Mouse (Mus musculus): ENCODE measurements around the gene Scml4. TPM values are rescaled to one million over a fixed set of nuclear protein-coding genes. Genes with fewer than 3 reads are reported as not detected.

Scml4 gene
- polyA plus RNA-seq, 1 experiment from 2014 or later = 9.3 TPM

- H3K9ac ChIP-seq = no peak overlapping the region
- no peaks in the 10 kb centered on the region for H3K4me1 ChIP-seq (replicated peaks; ENCODE audit: control insufficient read depth, insufficient read depth, low read length)
- H3K9me3 ChIP-seq (ENCODE audit: control insufficient read depth, low read length) = no peaks in the 10 kb centered on the region; the same call in 1 of the 2 replicates
- DNase-seq (ENCODE audit: low spot score) (no peak), ATAC-seq (ENCODE audit: low FRiP score) (no peak)
- H3K27ac ChIP-seq = no peak overlapping the region
- H3K4me2 ChIP-seq (replicated peaks) = no peak overlapping the region
- peaks cover 10% of the 10 kb centered on the region for H3K36me3 ChIP-seq (replicated peaks; ENCODE audit: control insufficient read depth, insufficient read depth)
- no peaks in the 10 kb centered on the region for H3K27me3 ChIP-seq (ENCODE audit: control insufficient read depth, insufficient read depth, low read length)
- H3K4me3 ChIP-seq (replicated peaks; ENCODE audit: low read length) = no peak overlapping the region
- WGBS = 96% methylated on average over 11 of the region's 11 CpGs
These were observed 20.1 kb upstream of the Scml4 start for GRCm38 (mm10) chr10:42840036-42840435.

DNA sequence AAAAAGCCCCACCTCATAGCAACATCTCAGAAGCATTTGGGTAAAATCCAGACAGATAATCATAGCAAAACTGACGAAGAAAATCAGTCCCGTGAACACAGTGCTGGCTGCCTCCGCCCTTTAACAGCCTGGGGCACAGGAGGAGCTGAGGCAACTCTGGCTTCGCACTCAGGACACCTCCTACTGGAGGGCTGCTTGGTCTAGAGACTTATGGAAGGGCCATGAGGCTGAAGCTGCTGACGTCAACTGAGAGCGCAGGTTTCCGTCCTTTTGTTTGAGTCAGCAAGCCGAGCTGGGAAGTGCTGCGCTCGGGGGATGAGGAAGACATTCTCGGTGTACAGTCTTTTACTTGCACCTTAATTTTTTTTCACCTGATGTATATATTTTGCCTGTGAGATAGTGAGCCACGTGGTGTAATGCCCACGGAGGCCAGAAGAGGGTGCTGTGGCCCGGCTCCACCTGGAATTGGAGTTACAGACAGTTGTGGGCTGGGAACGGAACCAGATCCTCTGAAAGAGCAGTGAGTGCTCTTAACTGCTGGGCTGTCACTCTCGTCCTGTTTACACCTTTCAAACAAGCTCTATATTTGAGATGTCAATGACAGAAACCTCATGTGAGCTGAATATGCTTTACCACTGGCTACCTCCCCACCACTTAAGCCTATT lies 18.5 kb upstream of the Scml4 start:
- Histone ChIP-seq H3K4me1 (replicated peaks; ENCODE audit: control insufficient read depth, insufficient read depth, low read length) (no peaks in the 10 kb centered on the region), H3K36me3 (replicated peaks; ENCODE audit: control insufficient read depth, insufficient read depth) (peaks cover 10% of the 10 kb centered on the region), H3K4me3 (replicated peaks; ENCODE audit: low read length) (no peak overlapping the region), H3K27ac (no peak overlapping the region), H3K4me2 (replicated peaks) (no peak overlapping the region), H3K27me3 (ENCODE audit: control insufficient read depth, insufficient read depth, low read length) (no peaks in the 10 kb centered on the region), H3K9me3 (ENCODE audit: control insufficient read depth, low read length) (no peaks in the 10 kb centered on the region; the same call in 1 of the 2 replicates), H3K9ac (no peak overlapping the region)
- WGBS = 69% methylated on average over 16 of the region's 16 CpGs
- no peak for ATAC-seq (ENCODE audit: low FRiP score)
- no peak for DNase-seq (ENCODE audit: low spot score)

GRCm38 (mm10) chr10:42842358-42842757 lies 17.8 kb upstream of the Scml4 start:
- Histone ChIP-seq H3K9me3 (ENCODE audit: control insufficient read depth, low read length) (no peaks in the 10 kb centered on the region; the same call in 1 of the 2 replicates), H3K4me3 (replicated peaks; ENCODE audit: low read length) (no peak overlapping the region), H3K36me3 (replicated peaks; ENCODE audit: control insufficient read depth, insufficient read depth) (peaks cover 6% of the 10 kb centered on the region), H3K4me1 (replicated peaks; ENCODE audit: control insufficient read depth, insufficient read depth, low read length) (no peaks in the 10 kb centered on the region), H3K4me2 (replicated peaks) (no peak overlapping the region), H3K27me3 (ENCODE audit: control insufficient read depth, insufficient read depth, low read length) (no peaks in the 10 kb centered on the region), H3K9ac (no peak overlapping the region), H3K27ac (no peak overlapping the region)
- DNase-seq (ENCODE audit: low spot score) = peak; percentile 72
- peak; percentile 68; the same call in 1 of the 2 replicates for ATAC-seq (ENCODE audit: low FRiP score)
- 19% methylated on average over 9 of the region's 9 CpGs for WGBS

GRCm38 (mm10) chr10:42843416-42843815 lies 16.8 kb upstream of the Scml4 start:
- 0 out of 2 replicates have a peak, but pooled peaks cover 4% of the 10 kb centered on the region for H3K36me3 ChIP-seq (replicated peaks; ENCODE audit: control insufficient read depth, insufficient read depth)
- H3K27me3 ChIP-seq (ENCODE audit: control insufficient read depth, insufficient read depth, low read length) = no peaks in the 10 kb centered on the region
- ATAC-seq (ENCODE audit: low FRiP score) = no peak
- no peak overlapping the region for H3K4me2 ChIP-seq (replicated peaks)
- H3K9ac ChIP-seq = no peak overlapping the region
- 74% methylated on average over 1 of the region's 1 CpGs for WGBS
- no peak for DNase-seq (ENCODE audit: low spot score)
- no peaks in the 10 kb centered on the region for H3K4me1 ChIP-seq (replicated peaks; ENCODE audit: control insufficient read depth, insufficient read depth, low read length)
- no peak overlapping the region for H3K4me3 ChIP-seq (replicated peaks; ENCODE audit: low read length)
- no peak overlapping the region for H3K27ac ChIP-seq
- H3K9me3 ChIP-seq (ENCODE audit: control insufficient read depth, low read length) = no peaks in the 10 kb centered on the region; the same call in 1 of the 2 replicates

DNA sequence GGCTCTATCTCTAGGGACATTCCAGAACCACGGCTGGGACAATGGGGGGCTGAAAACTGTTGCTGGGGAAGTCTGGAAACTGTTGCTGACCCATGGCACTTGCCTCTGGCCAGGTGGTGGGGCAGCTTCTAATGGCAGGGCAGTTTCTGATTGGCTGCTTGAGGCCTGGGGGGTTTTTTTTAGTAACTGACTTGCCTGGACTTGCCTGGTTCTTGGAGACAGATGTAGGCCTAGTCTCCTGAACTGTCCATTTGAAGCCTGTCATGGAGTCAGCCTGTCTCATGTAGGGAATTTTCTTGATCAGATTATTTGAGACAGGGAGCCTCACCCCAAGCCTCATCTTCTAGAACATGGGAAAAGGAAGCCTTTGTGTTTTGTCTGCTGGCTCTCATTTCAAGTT lies 14.7 kb upstream of the Scml4 start:
- no peak overlapping the region for H3K4me2 ChIP-seq (replicated peaks)
- ATAC-seq (ENCODE audit: low FRiP score) (no peak), DNase-seq (ENCODE audit: low spot score) (no peak)
- H3K4me1 ChIP-seq (replicated peaks; ENCODE audit: control insufficient read depth, insufficient read depth, low read length) = no peaks in the 10 kb centered on the region
- no peak overlapping the region for H3K9ac ChIP-seq
- H3K36me3 ChIP-seq (replicated peaks; ENCODE audit: control insufficient read depth, insufficient read depth) = 0 out of 2 replicates have a peak, but pooled peaks cover under 1% of the 10 kb centered on the region
- H3K27ac ChIP-seq = no peak overlapping the region
- no peaks in the 10 kb centered on the region for H3K27me3 ChIP-seq (ENCODE audit: control insufficient read depth, insufficient read depth, low read length)
- no peak overlapping the region for H3K4me3 ChIP-seq (replicated peaks; ENCODE audit: low read length)
- WGBS = 80% methylated on average over 1 of the region's 1 CpGs
- no peaks in the 10 kb centered on the region for H3K9me3 ChIP-seq (ENCODE audit: control insufficient read depth, low read length)

DNA sequence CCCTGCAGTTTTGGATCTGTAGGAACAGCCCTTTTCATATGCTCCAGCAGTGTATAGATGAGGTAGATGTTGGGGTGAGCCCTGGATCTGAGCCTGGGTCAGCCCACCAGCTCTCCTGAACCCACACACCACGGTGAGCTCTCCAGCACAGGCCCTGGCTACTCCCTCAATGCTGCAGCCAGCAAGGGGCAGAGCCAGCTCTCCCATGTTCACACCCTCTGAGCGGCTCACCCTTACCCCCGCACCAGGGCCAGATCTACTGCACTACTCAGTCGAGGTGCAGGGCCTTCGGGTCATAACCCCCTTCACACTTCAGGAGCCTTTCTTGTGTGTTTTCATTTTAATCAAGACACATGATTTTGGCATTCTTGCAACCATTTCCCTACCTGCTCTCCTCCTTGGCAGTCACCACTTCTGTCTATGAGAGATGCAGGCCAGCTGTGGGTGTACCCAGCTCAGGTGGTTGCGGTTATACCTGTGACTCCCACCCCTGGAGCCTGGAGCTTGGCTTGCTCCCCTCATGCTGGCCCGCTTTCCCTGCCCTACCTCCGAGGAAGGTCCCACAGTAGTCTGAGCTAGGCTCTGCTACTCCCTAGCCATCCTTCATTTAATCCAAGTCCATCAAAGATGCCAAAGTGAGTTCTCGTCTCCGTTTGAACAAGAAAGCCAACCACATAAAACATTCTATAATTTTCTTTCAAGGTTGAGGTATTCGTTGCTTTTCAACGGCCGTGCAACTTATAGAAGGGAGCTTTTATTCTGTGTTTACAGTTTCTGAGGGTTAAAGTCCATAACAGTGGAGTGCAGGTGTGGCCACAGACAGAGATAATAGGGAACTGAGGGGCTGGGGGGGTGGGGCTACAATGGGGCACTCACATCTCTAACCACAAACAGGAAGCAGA lies 11.7 kb upstream of the Scml4 start:
- H3K36me3 ChIP-seq (replicated peaks; ENCODE audit: control insufficient read depth, insufficient read depth) = no peaks in the 10 kb centered on the region
- no peaks in the 10 kb centered on the region for H3K9me3 ChIP-seq (ENCODE audit: control insufficient read depth, low read length)
- no peak overlapping the region for H3K9ac ChIP-seq
- H3K4me2 ChIP-seq (replicated peaks) = no peak overlapping the region
- no peak for DNase-seq (ENCODE audit: low spot score)
- WGBS = 91% methylated on average over 13 of the region's 13 CpGs
- no peak overlapping the region for H3K27ac ChIP-seq
- no peaks in the 10 kb centered on the region for H3K4me1 ChIP-seq (replicated peaks; ENCODE audit: control insufficient read depth, insufficient read depth, low read length)
- ATAC-seq (ENCODE audit: low FRiP score) = no peak; the same call in 1 of the 2 replicates
- H3K27me3 ChIP-seq (ENCODE audit: control insufficient read depth, insufficient read depth, low read length) = no peaks in the 10 kb centered on the region
- H3K4me3 ChIP-seq (replicated peaks; ENCODE audit: low read length) = no peak overlapping the region

- ATAC-seq (ENCODE audit: low FRiP score) (no peak), DNase-seq (ENCODE audit: low spot score) (no peak)
- 82% methylated on average over 7 of the region's 7 CpGs for WGBS
- H3K27me3 ChIP-seq (ENCODE audit: control insufficient read depth, insufficient read depth, low read length) = no peaks in the 10 kb centered on the region
- H3K4me2 ChIP-seq (replicated peaks) = no peak overlapping the region
- H3K9ac ChIP-seq = no peak overlapping the region
- no peak overlapping the region for H3K27ac ChIP-seq
- no peaks in the 10 kb centered on the region for H3K36me3 ChIP-seq (replicated peaks; ENCODE audit: control insufficient read depth, insufficient read depth)
- H3K4me1 ChIP-seq (replicated peaks; ENCODE audit: control insufficient read depth, insufficient read depth, low read length) = no peaks in the 10 kb centered on the region
- no peak overlapping the region for H3K4me3 ChIP-seq (replicated peaks; ENCODE audit: low read length)
- no peaks in the 10 kb centered on the region for H3K9me3 ChIP-seq (ENCODE audit: control insufficient read depth, low read length)
These were observed 11.1 kb upstream of the Scml4 start for GRCm38 (mm10) chr10:42849081-42849400.

- Histone ChIP-seq H3K27ac (no peak overlapping the region), H3K4me3 (replicated peaks; ENCODE audit: low read length) (no peak overlapping the region), H3K4me2 (replicated peaks) (no peak overlapping the region), H3K27me3 (ENCODE audit: control insufficient read depth, insufficient read depth, low read length) (no peaks in the 10 kb centered on the region), H3K4me1 (replicated peaks; ENCODE audit: control insufficient read depth, insufficient read depth, low read length) (peaks cover 7% of the 10 kb centered on the region), H3K9ac (no peak overlapping the region), H3K36me3 (replicated peaks; ENCODE audit: control insufficient read depth, insufficient read depth) (no peaks in the 10 kb centered on the region), H3K9me3 (ENCODE audit: control insufficient read depth, low read length) (no peaks in the 10 kb centered on the region)
- WGBS = 48% methylated on average over 4 of the region's 4 CpGs
- DNase-seq (ENCODE audit: low spot score) (no peak), ATAC-seq (ENCODE audit: low FRiP score) (no peak)
These were observed 5.3 kb upstream of the Scml4 start for GRCm38 (mm10) chr10:42854838-42855237.

- DNase-seq (ENCODE audit: low spot score) (no peak), ATAC-seq (ENCODE audit: low FRiP score) (no peak)
- WGBS = 33% methylated on average over 5 of the region's 5 CpGs
- Histone ChIP-seq H3K36me3 (replicated peaks; ENCODE audit: control insufficient read depth, insufficient read depth) (no peaks in the 10 kb centered on the region), H3K4me2 (replicated peaks) (no peak overlapping the region), H3K27ac (no peak overlapping the region), H3K27me3 (ENCODE audit: control insufficient read depth, insufficient read depth, low read length) (no peaks in the 10 kb centered on the region), H3K9ac (no peak overlapping the region), H3K4me3 (replicated peaks; ENCODE audit: low read length) (no peak overlapping the region), H3K4me1 (replicated peaks; ENCODE audit: control insufficient read depth, insufficient read depth, low read length) (peaks cover 8% of the 10 kb centered on the region), H3K9me3 (ENCODE audit: control insufficient read depth, low read length) (no peaks in the 10 kb centered on the region)
These were observed 4.9 kb upstream of the Scml4 start for GRCm38 (mm10) chr10:42855250-42855649.

Measured in hindbrain, embryonic 14.5 days (tissue).